Mouse (Mus musculus): ENCODE measurements around the gene Ttyh1. TPM values are rescaled to one million over a fixed set of nuclear protein-coding genes. Genes with fewer than 3 reads are reported as not detected.

Gene Ttyh1
- polyA plus RNA-seq, 1 experiment from 2014 or later = 3.7 TPM

DNA sequence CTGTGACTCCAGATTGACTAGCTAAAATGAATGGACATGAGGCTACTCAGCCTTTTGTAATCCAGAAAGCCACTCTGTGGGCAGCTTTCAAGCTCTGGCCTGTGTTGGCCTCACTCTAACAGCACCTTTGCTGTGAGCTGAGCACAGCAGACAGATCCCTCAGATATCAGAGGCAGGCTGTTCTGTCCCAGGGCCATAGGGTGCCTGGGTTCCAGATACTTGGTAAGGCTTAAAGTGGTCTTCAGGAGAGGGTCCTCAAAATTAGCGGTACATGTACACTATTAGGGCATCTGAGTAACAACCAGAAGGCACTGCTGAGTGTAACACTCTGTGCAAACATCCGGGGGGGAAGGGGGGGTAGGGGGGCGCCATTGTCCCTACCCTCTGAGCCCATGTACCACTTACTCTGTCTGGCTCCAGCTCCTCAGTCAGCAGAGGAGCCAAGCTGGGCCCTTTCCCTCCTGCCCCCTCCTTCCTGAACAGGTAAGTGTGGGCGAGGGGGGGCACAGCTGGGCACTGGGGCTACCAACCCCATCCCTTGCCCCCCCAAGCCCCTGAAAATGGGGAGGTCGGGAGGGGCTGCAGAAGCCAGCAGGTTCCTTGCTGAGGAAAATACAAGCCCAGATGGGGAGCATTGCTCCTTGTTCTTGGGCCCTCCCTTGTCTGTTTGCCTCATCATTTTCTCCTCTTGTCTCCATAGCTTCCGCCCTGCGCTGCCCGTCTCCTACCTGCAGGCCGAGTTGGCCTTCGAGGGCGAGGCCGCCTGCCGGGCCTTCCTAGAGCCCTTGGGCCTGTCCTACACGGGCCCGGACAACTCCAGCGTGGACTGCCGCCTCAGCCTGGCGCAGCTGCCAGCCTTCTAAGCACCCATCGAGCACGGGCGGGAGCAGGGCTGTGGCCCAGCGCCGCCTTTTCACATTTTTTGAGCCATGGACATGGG, 27.3 kb downstream of the Ttyh1 start:
- no peak overlapping the region for H3K4me3 ChIP-seq (ENCODE audit: low read depth, low read length)
- H3K4me1 ChIP-seq (replicated peaks; ENCODE audit: control insufficient read depth, insufficient read depth, low read length) = peaks cover 7% of the 10 kb centered on the region
- 76% methylated on average over 23 of the region's 23 CpGs for WGBS
- H3K36me3 ChIP-seq (ENCODE audit: control insufficient read depth, insufficient read depth) = peaks cover 62% of the 10 kb centered on the region
- no peaks in the 10 kb centered on the region for H3K27me3 ChIP-seq (replicated peaks; ENCODE audit: control insufficient read depth, insufficient read depth, low read length)
- peak overlapping the region; percentile 88 for H3K4me2 ChIP-seq (replicated peaks; ENCODE audit: low read depth)
- peak overlapping the region; percentile 100 for H3K27ac ChIP-seq (ENCODE audit: low read depth, low read length)
- ATAC-seq = no peak
- H3K9ac ChIP-seq (ENCODE audit: low read depth, low read length) = 0 out of 2 replicates have a peak overlapping the region, but pooled peaks have one; percentile 7
- H3K9me3 ChIP-seq (ENCODE audit: control insufficient read depth) = no peaks in the 10 kb centered on the region
- no peak for TF ChIP-seq CTCF (IDR thresholded peaks at IDR 0.05; ENCODE audit: low read depth)

DNA sequence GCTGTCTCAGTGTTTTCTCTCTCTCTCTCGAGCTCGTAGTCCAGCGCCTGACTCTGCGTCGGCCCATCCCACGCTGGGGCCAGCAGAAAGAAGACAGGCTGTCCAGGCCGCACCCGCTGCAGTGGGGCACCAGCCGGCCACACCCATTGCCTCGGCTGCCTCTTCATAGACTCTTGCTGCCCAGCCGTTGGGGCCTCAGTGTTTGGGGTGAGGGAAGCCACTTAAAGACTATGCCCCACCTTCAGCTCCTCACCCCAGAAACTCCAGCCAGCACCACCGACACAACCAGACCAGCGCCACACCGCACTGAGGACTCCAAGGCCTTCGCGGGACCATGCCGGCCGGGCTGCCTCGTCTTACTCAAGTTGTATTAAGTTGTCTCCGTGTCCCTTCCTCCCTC, 28.2 kb downstream of the Ttyh1 start:
- H3K27ac ChIP-seq (ENCODE audit: low read depth, low read length) = peak overlapping the region; percentile 100
- H3K4me1 ChIP-seq (replicated peaks; ENCODE audit: control insufficient read depth, insufficient read depth, low read length) = peaks cover 7% of the 10 kb centered on the region
- no peak for TF ChIP-seq CTCF (IDR thresholded peaks at IDR 0.05; ENCODE audit: low read depth)
- peak overlapping the region; percentile 22; the same call in 1 of the 2 replicates for H3K9ac ChIP-seq (ENCODE audit: low read depth, low read length)
- WGBS = 52% methylated on average over 16 of the region's 20 CpGs
- H3K36me3 ChIP-seq (ENCODE audit: control insufficient read depth, insufficient read depth) = peaks cover 54% of the 10 kb centered on the region
- ATAC-seq = peak; percentile 10; the same call in 1 of the 2 replicates
- H3K4me3 ChIP-seq (ENCODE audit: low read depth, low read length) = 0 out of 2 replicates have a peak overlapping the region, but pooled peaks have one; percentile 68
- H3K27me3 ChIP-seq (replicated peaks; ENCODE audit: control insufficient read depth, insufficient read depth, low read length) = no peaks in the 10 kb centered on the region
- no peaks in the 10 kb centered on the region for H3K9me3 ChIP-seq (ENCODE audit: control insufficient read depth)
- H3K4me2 ChIP-seq (replicated peaks; ENCODE audit: low read depth) = peak overlapping the region; percentile 88

DNA sequence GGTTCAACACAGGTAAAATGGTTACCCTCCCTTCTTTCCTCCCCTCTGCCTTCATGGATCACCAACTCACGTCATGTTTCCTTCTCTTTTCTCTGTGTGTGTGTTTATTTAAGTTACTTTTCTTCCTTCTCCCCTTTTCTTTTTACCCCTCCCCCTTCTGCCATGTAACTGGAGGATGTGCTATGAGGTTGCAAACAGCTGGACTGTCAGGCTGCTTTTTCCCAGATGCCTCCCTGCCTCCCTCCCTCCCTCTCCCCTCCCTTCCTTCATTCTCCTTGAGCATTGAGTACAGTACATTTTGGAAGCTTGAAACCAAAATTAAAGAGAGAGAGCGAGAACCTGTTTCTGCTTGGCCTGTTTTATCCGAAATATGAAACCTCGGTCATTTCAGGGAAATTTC, 28.6 kb downstream of the Ttyh1 start:
- Histone ChIP-seq H3K4me1 (replicated peaks; ENCODE audit: control insufficient read depth, insufficient read depth, low read length) (peaks cover 7% of the 10 kb centered on the region), H3K4me2 (replicated peaks; ENCODE audit: low read depth) (peak overlapping the region; percentile 88), H3K27ac (ENCODE audit: low read depth, low read length) (peak overlapping the region; percentile 100), H3K27me3 (replicated peaks; ENCODE audit: control insufficient read depth, insufficient read depth, low read length) (no peaks in the 10 kb centered on the region), H3K9ac (ENCODE audit: low read depth, low read length) (peak overlapping the region; percentile 81), H3K9me3 (ENCODE audit: control insufficient read depth) (no peaks in the 10 kb centered on the region), H3K4me3 (ENCODE audit: low read depth, low read length) (peak overlapping the region; percentile 68), H3K36me3 (ENCODE audit: control insufficient read depth, insufficient read depth) (peaks cover 50% of the 10 kb centered on the region)
- no peak for ATAC-seq
- TF ChIP-seq CTCF (IDR thresholded peaks at IDR 0.05; ENCODE audit: low read depth) = no peak
- 73% methylated on average over 4 of the region's 4 CpGs for WGBS

DNA sequence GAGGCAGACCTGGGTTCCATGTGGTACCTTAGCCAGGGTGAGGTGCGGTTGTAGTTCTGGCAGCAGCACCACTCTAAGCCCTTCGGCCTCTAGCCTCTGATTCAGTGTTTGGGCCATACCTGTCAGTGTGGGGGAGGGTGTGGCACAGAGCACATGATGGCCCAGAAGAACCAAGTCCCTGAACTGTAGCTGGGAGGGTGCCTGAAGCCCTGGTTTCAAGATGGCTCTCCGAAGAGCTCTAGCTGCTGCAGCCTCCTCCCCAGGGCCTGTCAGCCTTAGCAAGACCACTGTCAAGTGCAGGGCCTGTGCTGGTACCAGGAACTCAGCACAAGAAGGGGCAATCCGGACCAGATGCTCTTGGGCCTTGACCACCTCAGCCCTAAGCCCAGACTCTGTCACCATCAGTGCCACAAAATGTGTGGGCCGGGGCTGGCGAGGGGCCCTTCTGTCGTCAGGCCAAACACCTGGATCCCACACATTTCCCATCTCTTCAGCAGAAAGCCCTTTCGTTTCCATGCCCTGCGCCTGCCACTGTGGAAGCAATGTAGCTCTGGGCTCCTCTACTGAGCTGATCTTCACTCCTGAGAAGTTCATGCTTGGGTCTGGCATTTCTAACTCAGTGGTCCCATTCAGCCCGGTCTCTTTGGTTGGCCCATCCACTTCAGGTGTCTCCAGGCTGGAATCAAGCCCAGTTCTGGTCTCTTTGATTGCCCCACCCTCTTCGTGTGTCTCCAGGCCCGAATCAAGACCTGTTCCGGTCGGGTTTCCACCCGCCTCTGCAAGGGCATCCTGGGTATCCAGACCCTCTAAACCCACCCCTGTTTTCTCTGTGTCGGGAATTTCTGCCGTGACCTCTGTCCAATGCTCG, 29.4 kb downstream of the Ttyh1 start:
- Histone ChIP-seq H3K9me3 (ENCODE audit: control insufficient read depth) (no peaks in the 10 kb centered on the region), H3K27me3 (replicated peaks; ENCODE audit: control insufficient read depth, insufficient read depth, low read length) (no peaks in the 10 kb centered on the region), H3K36me3 (ENCODE audit: control insufficient read depth, insufficient read depth) (peaks cover 42% of the 10 kb centered on the region), H3K9ac (ENCODE audit: low read depth, low read length) (peak overlapping the region; percentile 81), H3K27ac (ENCODE audit: low read depth, low read length) (peak overlapping the region; percentile 100), H3K4me2 (replicated peaks; ENCODE audit: low read depth) (peak overlapping the region; percentile 88), H3K4me3 (ENCODE audit: low read depth, low read length) (peak overlapping the region; percentile 68), H3K4me1 (replicated peaks; ENCODE audit: control insufficient read depth, insufficient read depth, low read length) (peaks cover 7% of the 10 kb centered on the region)
- 28% methylated on average over 18 of the region's 18 CpGs for WGBS
- ATAC-seq = no peak
- TF ChIP-seq CTCF (IDR thresholded peaks at IDR 0.05; ENCODE audit: low read depth) = no peak

DNA sequence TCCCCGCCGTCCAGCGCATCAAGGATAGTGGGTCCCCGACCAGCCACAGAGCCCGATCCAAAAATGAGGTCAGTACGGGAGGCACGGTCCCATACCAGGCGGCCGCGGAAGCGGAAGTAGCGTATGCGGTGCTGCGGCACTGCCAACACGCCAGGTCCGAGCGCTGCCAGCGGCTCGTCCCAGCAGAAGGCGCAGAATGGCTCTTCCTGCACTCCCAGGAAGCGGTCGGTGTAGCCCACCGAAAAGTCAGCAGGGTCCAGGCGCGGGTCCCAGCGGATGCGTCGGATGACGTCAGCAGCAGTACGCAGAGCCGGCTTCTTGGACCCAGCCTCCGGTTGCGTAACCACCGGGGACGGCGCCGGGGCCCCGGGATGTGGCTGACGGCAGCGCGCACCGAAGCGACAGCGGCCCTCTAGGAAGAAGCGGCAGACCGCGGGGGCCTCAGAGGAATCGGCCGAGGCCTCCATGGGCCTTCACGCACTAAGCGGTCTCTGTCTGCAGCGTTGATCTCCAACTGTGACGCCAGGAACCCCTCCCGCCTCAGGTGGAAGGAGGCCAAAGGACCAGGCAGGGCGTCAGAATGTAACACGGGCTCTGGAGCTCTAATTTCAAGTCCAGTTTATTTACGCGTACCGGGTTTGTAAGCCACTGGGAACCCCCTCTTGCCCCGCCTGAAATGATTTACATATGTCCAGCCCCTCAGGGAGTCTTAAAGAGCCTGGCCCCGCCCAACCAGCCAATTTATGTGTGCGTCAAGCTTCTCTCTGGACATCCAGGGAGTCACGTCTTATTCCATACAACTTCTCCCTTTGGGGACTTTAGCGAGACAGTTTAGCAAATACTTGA, 30.2 kb downstream of the Ttyh1 start:
- Histone ChIP-seq H3K9ac (ENCODE audit: low read depth, low read length) (peak overlapping the region; percentile 81), H3K9me3 (ENCODE audit: control insufficient read depth) (no peaks in the 10 kb centered on the region), H3K4me3 (ENCODE audit: low read depth, low read length) (peak overlapping the region; percentile 68), H3K36me3 (ENCODE audit: control insufficient read depth, insufficient read depth) (peaks cover 34% of the 10 kb centered on the region), H3K4me1 (replicated peaks; ENCODE audit: control insufficient read depth, insufficient read depth, low read length) (peaks cover 7% of the 10 kb centered on the region), H3K4me2 (replicated peaks; ENCODE audit: low read depth) (peak overlapping the region; percentile 88), H3K27me3 (replicated peaks; ENCODE audit: control insufficient read depth, insufficient read depth, low read length) (no peaks in the 10 kb centered on the region), H3K27ac (ENCODE audit: low read depth, low read length) (peak overlapping the region; percentile 100)
- ATAC-seq = peak; percentile 54
- TF ChIP-seq CTCF (IDR thresholded peaks at IDR 0.05; ENCODE audit: low read depth) = no peak
- under 1% methylated on average over 64 of the region's 64 CpGs for WGBS

Measured in intestine, postnatal 0 days (tissue).